Mouse (Mus musculus) heart, postnatal 0 days (tissue): ENCODE results near the gene Tmem132b. TPM values are rescaled to one million over a fixed set of nuclear protein-coding genes. Genes with fewer than 3 reads are reported as not detected.

Experiments used
- ATAC-seq: fragments of 200-750 bp; cut with Nextera tagmentation; 2 replicates; pipeline ENCODE4 v1.8.0; 2017; ENCODE audit warnings: low read depth, moderate number of reproducible peaks, moderate library complexity; ENCODE audit not compliant: insufficient read depth
- DNase-seq: peaks from one replicate; pipeline ENCODE4 v3.0.0-alpha.2; 2016; ENCODE audit warnings: low spot score
- H3K27ac ChIP-seq: fragments of 300-500 bp; sonication (generic); 2 replicates; pipeline ENCODE4 v1.5.1; 2014; ENCODE audit warnings: low read depth, mild to moderate bottlenecking
- H3K27me3 ChIP-seq: fragments of 300-500 bp; sonication (generic); 2 replicates; pipeline ENCODE4 v1.6.1; 2014; ENCODE audit warnings: low read length, mixed read lengths; ENCODE audit not compliant: control insufficient read depth, insufficient read depth
- H3K36me3 ChIP-seq: fragments of 300-500 bp; sonication (generic); replicated peaks from 2 replicates; pipeline ENCODE4 v1.6.1; 2014; ENCODE audit warnings: low read length, mixed read lengths; ENCODE audit not compliant: control insufficient read depth, insufficient read depth
- H3K4me1 ChIP-seq: fragments of 300-500 bp; sonication (generic); 2 replicates; pipeline ENCODE4 v1.6.1; 2014; ENCODE audit warnings: antibody characterized with exemption; ENCODE audit not compliant: control insufficient read depth, insufficient read depth
- H3K4me2 ChIP-seq: fragments of 300-500 bp; sonication (generic); 2 replicates; pipeline ENCODE4 v1.6.1; 2014; ENCODE audit warnings: low read depth, mild to moderate bottlenecking, low read length, moderate library complexity
- H3K4me3 ChIP-seq: fragments of 300-500 bp; sonication (generic); 2 replicates; pipeline ENCODE4 v1.5.1; 2014; ENCODE audit warnings: low read depth, low read length
- H3K9ac ChIP-seq: fragments of 300-500 bp; sonication (generic); replicated peaks from 2 replicates; pipeline ENCODE4 v1.6.1; 2014; ENCODE audit warnings: low read depth, low read length, mixed read lengths
- H3K9me3 ChIP-seq: fragments of 300-500 bp; sonication (generic); replicated peaks from 2 replicates; pipeline ENCODE4 v1.6.1; 2016; ENCODE audit warnings: low read length; ENCODE audit not compliant: control insufficient read depth
- CTCF ChIP-seq: IDR thresholded peaks from 2 replicates; pipeline ENCODE4 v1.5.1; 2016; ENCODE audit warnings: antibody characterized with exemption, control low read depth, low read depth
- EP300 ChIP-seq: IDR thresholded peaks from 2 replicates; pipeline ENCODE4 v1.6.1; 2016; ENCODE audit warnings: antibody characterized with exemption, low read depth
- WGBS: fragments of 180-500 bp; shearing (Covaris S2); extraction: QIAGEN DNeasy Blood & Tissue Kit; methylation state at CpG from one replicate; pipeline ENCODE4 v1.1.7; 2014; 5-methylcytosine and 5-hydroxymethylcytosine counted together
- polyA plus RNA-seq: library from polyadenylated mRNA; unstranded; fragments of >200 nt; fragmentation: Nextera tagmentation; extraction: Ambion mirVana; gene quantifications from 2 replicates; pipeline ENCODE4 v1.2.1, GENCODE M21; 2015
- total RNA-seq: library from RNA; depleted of rRNA; stranded (reverse); fragments of >200 nt; gene quantifications from 2 replicates; pipeline ENCODE4 v1.2.3, GENCODE M21; 2014; ENCODE audit warnings: low replicate concordance

The Tmem132b gene
- total and polyA plus RNA-seq, 2 experiments from 2014 or later: 0.04 TPM; not detected in 1

DNA sequence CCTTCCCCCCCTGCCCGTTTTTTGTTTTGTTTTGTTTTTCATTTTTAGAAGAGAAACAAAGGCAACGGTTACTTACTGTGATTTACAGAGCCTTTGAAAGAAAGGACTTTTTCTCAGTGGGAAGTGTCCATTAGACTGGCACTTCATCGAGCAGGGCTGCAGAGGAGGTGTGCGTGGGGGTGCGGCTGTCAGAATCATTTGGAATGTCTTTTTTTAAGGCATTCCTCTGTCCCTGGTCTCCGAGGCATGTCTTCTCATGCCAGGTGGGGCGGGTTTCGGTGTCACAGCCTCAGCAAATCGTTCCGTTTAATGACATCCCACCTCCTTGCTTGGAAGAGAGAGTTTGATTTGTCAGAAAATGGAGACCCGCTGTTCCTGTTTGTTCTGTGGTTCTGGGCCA, 26.9 kb upstream of the Tmem132b start:
- no peak overlapping the region for H3K4me3 ChIP-seq
- no peaks in the 10 kb centered on the region for H3K9me3 ChIP-seq
- ATAC-seq (no peak), DNase-seq (no peak)
- peaks cover 21% of the 10 kb centered on the region; the same call in 1 of the 2 replicates for H3K36me3 ChIP-seq
- H3K4me1 ChIP-seq: no peaks in the 10 kb centered on the region
- H3K27me3 ChIP-seq: no peaks in the 10 kb centered on the region
- no peak overlapping the region for H3K27ac ChIP-seq
- TF ChIP-seq CTCF (no peak), EP300 (no peak)
- WGBS: 81% methylated on average over 11 of the region's 11 CpGs
- no peak overlapping the region for H3K9ac ChIP-seq
- H3K4me2 ChIP-seq: no peak overlapping the region

GRCm38 (mm10) chr5:125505968-125506367, 25.6 kb upstream of the Tmem132b start:
- no peak overlapping the region for H3K4me2 ChIP-seq
- H3K27me3 ChIP-seq: no peaks in the 10 kb centered on the region
- ATAC-seq: no peak
- no peaks in the 10 kb centered on the region for H3K4me1 ChIP-seq
- no peaks in the 10 kb centered on the region for H3K9me3 ChIP-seq
- no peak overlapping the region for H3K4me3 ChIP-seq
- H3K9ac ChIP-seq: no peak overlapping the region
- WGBS: 88% methylated on average over 15 of the region's 15 CpGs
- H3K27ac ChIP-seq: no peak overlapping the region
- H3K36me3 ChIP-seq: peaks cover 21% of the 10 kb centered on the region; the same call in 1 of the 2 replicates
- TF ChIP-seq EP300: no peak
- TF ChIP-seq CTCF: no peak
- DNase-seq: no peak

DNA sequence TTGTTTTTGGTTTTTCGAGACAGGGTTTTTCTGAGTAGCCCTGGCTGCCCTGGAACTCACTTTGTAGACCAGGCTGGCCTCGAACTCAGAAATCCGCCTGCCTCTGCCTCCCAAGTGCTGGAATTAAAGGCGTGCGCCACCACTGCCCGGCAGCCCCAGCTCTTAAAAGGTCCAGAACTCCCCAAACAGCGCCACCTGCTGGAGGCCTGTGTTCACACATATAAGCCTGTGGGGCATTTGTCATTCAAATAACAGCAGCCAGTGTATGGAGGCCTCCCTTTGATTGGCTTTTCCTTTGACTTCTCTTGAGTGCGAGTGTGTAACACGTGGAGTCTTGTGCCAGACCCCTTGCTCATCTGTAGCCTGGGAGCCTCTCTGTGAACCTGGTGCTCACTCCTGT, 24.0 kb upstream of the Tmem132b start:
- 91% methylated on average over 9 of the region's 9 CpGs for WGBS
- no peak for ATAC-seq
- peaks cover 24% of the 10 kb centered on the region; the same call in 1 of the 2 replicates for H3K36me3 ChIP-seq

DNA sequence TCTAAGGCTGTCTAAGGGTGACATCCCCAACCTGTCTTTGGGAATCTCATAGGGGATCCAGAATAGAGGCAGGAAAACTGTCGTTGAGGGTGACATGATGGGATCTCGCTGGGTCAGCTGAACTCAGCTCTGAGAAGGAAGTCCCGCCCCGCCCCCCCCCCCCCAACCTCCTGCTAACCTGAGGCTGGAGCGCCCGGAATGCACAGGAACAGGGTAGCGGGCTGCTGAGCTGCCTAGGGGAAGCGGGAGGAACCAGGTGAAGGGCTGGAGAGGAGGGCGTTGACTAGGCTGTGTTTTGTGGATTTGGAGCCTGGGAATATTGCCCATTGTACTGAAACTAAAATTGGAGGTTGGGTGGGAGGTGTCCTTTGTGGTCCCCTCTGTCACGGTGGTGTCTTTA, 23.6 kb upstream of the Tmem132b start:
- H3K27me3 ChIP-seq: no peaks in the 10 kb centered on the region
- ATAC-seq (no peak), DNase-seq (no peak)
- 94% methylated on average over 10 of the region's 10 CpGs for WGBS
- H3K4me2 ChIP-seq: no peak overlapping the region
- H3K4me3 ChIP-seq: no peak overlapping the region
- peaks cover 28% of the 10 kb centered on the region; the same call in 1 of the 2 replicates for H3K36me3 ChIP-seq
- H3K4me1 ChIP-seq: no peaks in the 10 kb centered on the region
- H3K9ac ChIP-seq: no peak overlapping the region
- no peaks in the 10 kb centered on the region for H3K9me3 ChIP-seq
- TF ChIP-seq EP300: no peak
- TF ChIP-seq CTCF: no peak
- no peak overlapping the region for H3K27ac ChIP-seq

More for the DNA sequence above, 24.0 kb upstream of the Tmem132b start:
- Histone ChIP-seq H3K4me2 (no peak overlapping the region), H3K27ac (no peak overlapping the region), H3K9ac (no peak overlapping the region), H3K4me1 (no peaks in the 10 kb centered on the region), H3K9me3 (no peaks in the 10 kb centered on the region), H3K4me3 (no peak overlapping the region), H3K27me3 (no peaks in the 10 kb centered on the region)
- no peak for DNase-seq
- TF ChIP-seq EP300 (no peak), CTCF (no peak)

GRCm38 (mm10) chr5:125509541-125509940, 22.0 kb upstream of the Tmem132b start:
- ATAC-seq (peak; percentile 15; the same call in 1 of the 2 replicates), DNase-seq (no peak)
- Histone ChIP-seq H3K9ac (no peak overlapping the region), H3K4me1 (no peaks in the 10 kb centered on the region), H3K27me3 (no peaks in the 10 kb centered on the region), H3K9me3 (no peaks in the 10 kb centered on the region), H3K27ac (no peak overlapping the region), H3K36me3 (peaks cover 35% of the 10 kb centered on the region; the same call in 1 of the 2 replicates), H3K4me3 (no peak overlapping the region), H3K4me2 (no peak overlapping the region)
- TF ChIP-seq CTCF (peak; percentile 66), EP300 (no peak)
- WGBS: 56% methylated on average over 5 of the region's 5 CpGs

DNA sequence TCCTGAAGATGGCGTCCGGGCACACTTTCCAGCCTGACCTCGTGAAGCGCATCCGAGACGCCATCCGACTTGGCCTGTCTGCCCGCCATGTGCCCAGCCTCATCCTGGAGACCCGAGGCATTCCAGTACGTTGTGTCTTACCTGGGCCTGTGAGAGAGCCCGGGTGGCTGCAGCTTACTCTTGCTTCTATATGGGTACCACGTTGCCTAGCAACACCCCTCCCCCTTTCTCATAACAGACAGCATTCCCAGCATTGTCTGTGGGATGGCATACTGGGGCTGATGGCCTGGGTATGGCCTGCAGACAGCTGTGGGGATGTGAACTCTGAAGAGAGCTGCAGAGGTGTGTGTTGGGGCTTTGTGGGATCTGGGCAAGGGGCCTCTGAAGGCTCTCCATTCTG, 16.6 kb upstream of the Tmem132b start:
- H3K9ac ChIP-seq: no peak overlapping the region
- ATAC-seq: no peak
- TF ChIP-seq CTCF (no peak), EP300 (no peak)
- no peak overlapping the region for H3K27ac ChIP-seq
- no peak for DNase-seq
- H3K36me3 ChIP-seq: peaks cover 38% of the 10 kb centered on the region
- no peaks in the 10 kb centered on the region for H3K4me1 ChIP-seq
- no peaks in the 10 kb centered on the region for H3K27me3 ChIP-seq
- H3K9me3 ChIP-seq: no peaks in the 10 kb centered on the region
- H3K4me3 ChIP-seq: no peak overlapping the region
- WGBS: 87% methylated on average over 12 of the region's 12 CpGs
- H3K4me2 ChIP-seq: no peak overlapping the region
